Mouse (Mus musculus) gastrocnemius, adult 2 months (tissue): ENCODE data around the gene Rap1b. TPM values are rescaled to one million over a fixed set of nuclear protein-coding genes. Genes with fewer than 3 reads are reported as not detected.

Experiments used
- DNase-seq: peaks from one replicate; pipeline ENCODE4 v3.0.0; 2022
- H3K27ac ChIP-seq: fragments of 200-600 bp; 2 replicates; pipeline ENCODE4 v1.8.1; 2022; ENCODE audit warnings: mild to moderate bottlenecking
- H3K4me3 ChIP-seq: fragments of 200-600 bp; 2 replicates; pipeline ENCODE4 v1.8.1; 2022; ENCODE audit warnings: mild to moderate bottlenecking, moderate library complexity
- CTCF ChIP-seq: fragments of 200-600 bp; IDR thresholded peaks from 2 replicates; pipeline ENCODE4 v1.8.1; 2022; ENCODE audit warnings: antibody characterized with exemption, mild to moderate bottlenecking, moderate library complexity
- intact Hi-C: fragments of 180-260 bp; cut with DNase I; formaldehyde crosslinking; loops from one replicate; pipeline ENCODE4 v1.15.1; 2025
- total RNA-seq, 2 experiments: library from RNA; stranded (reverse); gene quantifications; 2 replicates each; pipeline ENCODE4 v1.2.3; 2021

Rap1b gene
- total RNA-seq, 2 experiments from 2014 or later, result 18.6 to 26.4 TPM

DNA sequence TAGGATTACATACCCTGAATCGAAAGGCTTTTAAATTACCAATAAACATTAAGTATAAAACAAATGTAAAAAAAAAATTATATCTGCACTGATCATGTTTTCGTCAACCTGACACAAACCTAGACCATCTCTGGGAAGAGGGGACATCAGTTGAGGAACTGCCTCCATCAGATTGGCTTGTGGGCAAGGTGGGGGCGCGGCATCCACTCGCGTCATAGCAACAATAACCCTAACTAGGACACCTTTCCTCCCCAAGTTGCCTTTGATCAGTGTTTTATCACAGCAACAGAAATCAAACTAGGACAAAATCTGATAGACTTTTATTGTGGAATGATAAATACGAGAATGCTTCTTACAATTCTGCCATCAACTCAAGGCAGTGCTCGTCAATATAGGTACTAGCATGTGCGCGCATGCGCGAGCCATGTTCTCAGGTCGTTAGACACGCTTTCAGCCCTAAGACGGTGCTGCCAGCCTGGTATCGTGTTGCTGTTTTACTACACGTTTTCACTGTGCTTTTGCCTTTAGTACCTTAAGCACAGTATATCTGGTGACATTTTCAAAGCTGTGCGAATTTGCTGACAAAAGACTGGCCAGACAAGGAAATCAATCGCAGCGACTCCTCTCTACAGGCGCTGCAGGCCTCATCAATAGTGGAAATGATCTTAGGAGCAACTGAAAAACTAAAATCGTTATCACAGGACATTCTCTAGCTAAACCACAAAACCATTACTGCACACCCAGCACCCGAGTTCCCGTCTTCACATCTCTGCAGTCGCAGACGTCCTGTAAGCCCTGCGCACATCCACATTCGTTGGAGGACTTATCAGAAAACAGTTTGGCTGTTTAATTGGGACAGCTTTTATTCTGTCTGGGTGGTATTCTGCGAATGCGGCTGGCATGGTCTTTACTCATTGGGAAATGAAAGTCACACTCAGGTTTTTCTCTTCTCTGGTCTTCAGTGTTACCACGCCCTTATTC, 41.7 kb downstream of the Rap1b start:
- H3K27ac ChIP-seq, result no peak overlapping the region
- H3K4me3 ChIP-seq, result no peak overlapping the region
- TF ChIP-seq CTCF, result no peak
- DNase-seq, result no peak
- intact Hi-C loops, result no loop called here

DNA sequence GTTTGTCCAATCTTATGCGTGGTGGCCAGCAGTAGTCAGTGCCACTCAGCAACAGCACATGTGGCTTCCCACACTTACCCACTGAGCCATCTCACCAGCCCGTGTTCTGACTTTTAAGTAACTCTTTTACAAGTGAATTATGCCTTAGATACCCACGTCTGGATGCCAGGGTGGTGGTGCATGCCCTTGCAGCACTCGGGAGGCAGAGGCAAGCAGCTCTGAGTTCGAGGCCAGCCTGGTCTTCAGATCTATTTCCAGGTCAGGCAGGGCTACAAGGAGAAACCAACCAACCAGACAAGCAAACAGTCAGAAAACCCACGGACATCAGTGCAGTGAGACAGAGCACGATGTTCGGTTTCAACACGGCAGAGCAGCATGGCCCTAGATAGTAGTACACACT, 43.9 kb downstream of the Rap1b start:
- TF ChIP-seq CTCF, result no peak
- no peak for DNase-seq
- no peak overlapping the region for H3K4me3 ChIP-seq
- no peak overlapping the region for H3K27ac ChIP-seq
- intact Hi-C loops, result no loop called here

DNA sequence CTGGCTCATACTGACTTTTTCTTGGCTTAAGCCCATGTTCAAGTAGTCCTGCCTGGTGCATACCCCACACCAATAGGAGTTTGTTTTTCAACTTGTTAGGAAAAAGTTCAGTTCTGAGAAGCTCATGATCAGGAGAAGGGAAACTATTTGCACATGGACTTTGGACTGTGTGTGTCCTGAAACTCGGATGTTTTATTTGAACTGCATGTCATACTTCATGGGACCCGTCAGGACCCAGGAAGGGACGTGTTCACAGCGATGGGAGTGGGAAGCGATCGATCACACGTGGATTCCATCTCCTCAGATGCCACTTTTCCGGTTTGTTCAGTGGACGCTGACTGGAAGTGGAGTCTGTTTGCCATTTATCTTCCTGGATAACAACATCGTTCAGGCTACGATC, 46.0 kb downstream of the Rap1b start:
- intact Hi-C loops, result loop anchor here (10.0 kb wide), 1 partner anchor 315 kb away; no protein-coding TSS in a partner anchor
- Histone ChIP-seq H3K4me3 (no peak overlapping the region), H3K27ac (no peak overlapping the region)
- DNase-seq, result no peak
- no peak for TF ChIP-seq CTCF

DNA sequence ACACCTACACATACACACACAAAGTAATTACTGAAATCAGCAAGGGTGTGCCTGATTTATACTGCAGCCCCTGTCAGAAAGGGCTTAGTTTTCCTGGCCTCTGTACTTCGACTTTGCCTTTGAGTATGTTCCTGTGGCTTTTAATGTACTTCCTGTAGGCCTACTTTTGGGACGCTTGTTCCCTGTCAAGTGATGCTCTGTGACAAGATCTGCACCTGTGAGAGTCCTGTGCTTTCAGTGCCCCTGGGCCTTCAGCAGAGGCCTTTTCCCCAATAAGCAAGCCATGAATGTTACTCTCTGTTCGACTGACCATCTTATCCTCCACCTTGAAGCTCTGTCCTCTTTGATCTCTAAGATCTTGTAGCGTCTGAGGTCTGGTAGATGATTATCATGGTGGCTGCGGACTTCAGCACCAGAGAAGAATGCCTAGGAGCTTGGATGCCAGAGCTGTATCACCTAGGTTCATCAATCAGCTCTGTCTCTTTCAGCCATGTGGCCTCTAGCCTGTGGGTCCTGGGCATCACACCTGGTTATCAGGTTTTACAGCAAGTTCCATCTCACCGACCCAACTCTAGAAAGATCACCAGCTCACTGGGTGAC, 47.3 kb downstream of the Rap1b start:
- TF ChIP-seq CTCF, result no peak
- intact Hi-C loops, result loop anchor here (10.0 kb wide), 1 partner anchor 316 kb away; no protein-coding TSS in a partner anchor
- no peak for DNase-seq
- Histone ChIP-seq H3K4me3 (no peak overlapping the region), H3K27ac (no peak overlapping the region)

DNA sequence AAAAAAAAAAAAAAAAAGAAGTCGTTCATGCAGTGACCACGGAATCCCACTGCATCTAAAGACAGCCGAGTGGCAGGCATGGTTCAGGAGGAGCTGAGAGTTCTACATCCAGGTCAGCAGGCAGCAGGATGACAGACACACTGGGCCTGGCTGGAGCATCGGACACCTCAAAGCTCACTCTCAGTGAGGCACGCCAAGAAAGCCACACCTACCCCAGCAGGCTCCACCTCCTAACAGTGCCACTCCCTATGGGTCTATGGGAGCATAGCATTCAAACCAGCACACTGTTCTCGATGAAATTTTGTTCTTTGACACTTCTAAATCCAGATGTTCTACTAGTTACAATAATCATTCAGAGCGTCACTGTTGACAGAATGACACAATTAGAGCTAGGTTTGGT, 48.2 kb downstream of the Rap1b start:
- no peak for DNase-seq
- no peak for TF ChIP-seq CTCF
- Histone ChIP-seq H3K27ac (no peak overlapping the region), H3K4me3 (no peak overlapping the region)
- intact Hi-C loops, result loop anchor here (10.0 kb wide), 1 partner anchor 317 kb away; no protein-coding TSS in a partner anchor

DNA sequence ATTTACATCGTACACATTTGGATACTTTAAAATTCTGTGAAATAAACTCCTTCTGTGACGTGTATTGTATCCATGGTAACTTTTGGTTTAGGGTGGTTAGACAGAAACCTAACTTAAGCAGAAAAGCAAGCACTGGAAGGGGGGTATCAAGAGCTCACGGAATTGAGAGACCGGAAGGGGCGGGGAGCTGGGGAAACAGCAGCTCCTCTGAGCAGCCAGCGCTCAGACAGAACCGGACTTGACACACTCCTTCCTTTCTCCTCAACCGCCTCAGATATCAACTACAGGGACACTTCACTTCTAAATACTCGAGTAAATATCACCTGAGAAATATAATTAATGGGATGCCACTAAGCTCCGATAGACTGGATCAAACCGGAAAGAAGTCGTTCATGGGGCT, 48.7 kb downstream of the Rap1b start:
- intact Hi-C loops, result loop anchor here (10.0 kb wide), 1 partner anchor 318 kb away; no protein-coding TSS in a partner anchor
- DNase-seq, result no peak
- Histone ChIP-seq H3K4me3 (no peak overlapping the region), H3K27ac (no peak overlapping the region)
- no peak for TF ChIP-seq CTCF

DNA sequence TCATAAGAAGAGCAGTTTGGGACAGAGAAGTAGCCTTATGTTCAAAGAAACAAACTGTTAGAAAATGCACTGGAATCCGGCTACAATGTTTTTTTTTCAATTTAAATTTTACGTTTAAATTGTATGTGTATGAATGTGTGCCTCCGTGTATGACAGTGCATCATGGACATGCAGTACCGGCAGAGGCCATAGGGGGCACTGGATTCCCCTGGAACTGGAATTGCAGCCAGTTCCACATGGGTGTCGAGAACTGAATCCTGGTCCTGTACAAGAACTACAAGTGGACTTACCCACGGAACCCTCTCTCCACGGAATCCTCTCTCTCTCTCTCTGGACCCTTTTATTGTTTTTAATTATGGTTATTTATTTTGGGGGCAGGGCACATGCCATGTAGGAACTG, 49.7 kb downstream of the Rap1b start:
- intact Hi-C loops, result loop anchor here (10.0 kb wide), 1 partner anchor 319 kb away; no protein-coding TSS in a partner anchor
- H3K4me3 ChIP-seq, result no peak overlapping the region
- peak; percentile 54 for TF ChIP-seq CTCF
- DNase-seq, result no peak
- no peak overlapping the region for H3K27ac ChIP-seq

DNA sequence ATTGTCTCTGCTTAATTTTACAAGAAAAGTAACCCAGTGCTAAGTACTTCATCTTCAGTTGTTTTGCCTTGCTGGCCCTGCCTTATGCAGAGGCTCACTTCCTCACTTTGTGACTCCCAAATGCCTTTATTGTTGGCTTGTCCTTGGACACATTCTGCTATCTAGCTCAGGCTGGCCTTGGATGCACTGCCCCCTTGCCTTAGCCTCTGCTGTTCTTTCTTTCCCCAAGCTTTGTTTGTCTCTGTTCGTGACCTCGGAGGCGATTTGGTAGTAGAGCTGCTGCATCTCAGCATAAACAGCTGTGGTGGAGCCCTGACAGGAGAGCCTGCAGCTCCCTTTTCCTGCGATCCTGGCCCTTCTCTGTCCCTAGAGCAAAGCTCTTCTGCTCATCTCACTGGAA, 50.6 kb downstream of the Rap1b start:
- no peak overlapping the region for H3K4me3 ChIP-seq
- H3K27ac ChIP-seq, result no peak overlapping the region
- no peak for TF ChIP-seq CTCF
- intact Hi-C loops, result loop anchor here (10.0 kb wide), 1 partner anchor 320 kb away; no protein-coding TSS in a partner anchor
- no peak for DNase-seq

DNA sequence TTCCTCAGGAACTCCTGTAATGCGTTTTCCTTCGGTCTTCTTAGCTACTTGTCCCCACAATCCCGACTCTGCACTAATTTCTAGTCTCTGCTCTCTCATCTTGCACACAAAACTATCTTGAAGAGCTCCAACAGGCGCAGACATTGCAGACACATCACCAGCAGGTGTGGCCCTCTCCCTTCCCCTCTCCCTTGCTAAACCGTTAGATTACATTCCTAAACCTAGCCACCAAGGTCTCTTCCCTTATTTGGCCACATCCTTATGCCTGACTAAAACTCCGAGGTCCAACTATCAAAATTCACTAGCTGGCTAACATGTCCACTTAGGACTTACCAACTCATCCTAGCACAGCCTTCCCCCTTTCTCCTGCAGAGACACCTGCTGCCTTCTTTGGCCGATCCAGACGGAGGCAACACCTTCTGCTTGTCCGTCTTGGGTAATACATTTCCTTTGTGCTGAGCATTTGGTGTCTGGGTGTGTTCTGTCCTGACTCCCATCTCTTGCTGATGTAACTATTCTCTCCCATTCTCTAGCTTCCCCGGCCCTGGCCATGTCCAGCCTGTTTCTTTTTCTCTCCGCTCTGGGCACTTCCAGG, 52.3 kb downstream of the Rap1b start:
- intact Hi-C loops, result loop anchor here (2.0 to 10.0 kb wide), 3 partner anchors 46 to 321 kb away; partner anchors contain the start of gene Slc35e3
- H3K4me3 ChIP-seq, result peak overlapping the region; percentile 99
- H3K27ac ChIP-seq, result peak overlapping the region; percentile 87
- DNase-seq, result no peak
- TF ChIP-seq CTCF, result no peak

DNA sequence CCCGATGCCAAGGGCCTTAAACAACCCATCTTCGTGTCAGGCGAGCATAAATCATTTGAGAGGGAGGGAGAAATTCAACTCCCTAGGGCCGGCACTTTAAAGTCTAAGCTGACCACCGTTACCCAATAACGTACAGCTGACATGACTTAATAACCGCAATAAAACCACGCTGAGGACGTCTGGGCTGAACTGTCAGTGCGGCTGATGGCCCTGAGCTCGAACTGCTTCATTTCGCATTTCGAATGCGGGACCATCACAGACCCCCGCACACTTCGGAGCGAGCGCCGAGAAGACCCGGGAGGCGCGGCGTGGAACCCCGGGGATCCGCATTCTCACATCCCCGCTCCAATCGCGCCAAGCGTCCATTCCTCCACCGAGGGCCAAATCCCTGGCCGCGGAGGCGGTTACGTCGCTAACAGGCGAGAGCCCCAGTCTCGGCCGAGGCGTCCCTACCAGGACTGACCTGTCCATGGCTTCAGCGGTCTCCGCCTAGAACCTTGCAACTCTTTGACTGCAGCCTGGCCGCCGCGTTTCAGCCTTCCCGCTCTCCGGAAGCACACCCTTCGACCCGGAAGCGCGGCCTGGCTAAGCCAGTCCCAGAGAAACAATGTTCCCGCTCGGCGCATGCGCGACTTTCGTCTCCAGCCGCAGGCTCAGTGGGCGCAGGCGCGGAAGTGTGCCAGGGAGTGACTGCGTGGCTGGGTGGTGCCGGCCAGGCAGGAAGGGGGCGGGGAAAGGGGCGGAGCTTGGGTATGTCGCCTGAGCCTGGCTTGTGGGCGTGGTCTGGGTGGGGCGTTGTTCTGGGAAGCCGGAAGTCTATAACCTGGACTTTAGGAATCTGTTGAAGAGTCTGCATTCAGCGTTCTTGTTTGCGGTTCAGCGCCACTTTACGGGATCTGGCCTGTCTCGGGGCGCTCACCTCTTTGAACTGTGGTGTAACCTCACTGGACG, 53.4 kb downstream of the Rap1b start, which contains the start of gene Nup107:
Gene Nup107, minus strand, starts transcription at position 565 of the 951 bp plus-strand sequence.
- peak within 1 kb of the TSS; percentile 99 for H3K4me3 ChIP-seq
- TF ChIP-seq CTCF, result no peak
- intact Hi-C loops, result loop anchor here (2.0 to 10.0 kb wide), 3 partner anchors 45 to 322 kb away; partner anchors contain the start of gene Slc35e3
- peak; percentile 100 for DNase-seq
- H3K27ac ChIP-seq, result peak within 1 kb of the TSS; percentile 88

DNA sequence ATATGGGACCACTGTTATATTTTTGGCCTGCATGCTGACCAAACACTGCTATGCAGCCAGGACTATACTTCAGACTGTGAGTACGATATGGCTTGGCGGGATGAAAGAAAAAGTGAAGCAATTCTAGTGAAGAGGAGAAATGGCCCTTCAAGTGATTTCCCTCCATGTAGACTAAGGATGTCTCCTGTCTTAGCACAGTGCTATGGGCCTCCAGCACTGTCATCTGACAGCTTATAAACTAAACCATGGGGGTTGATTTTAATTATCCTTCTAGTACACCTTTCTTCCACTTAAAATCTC, 54.7 kb downstream of the Rap1b start:
- no peak for DNase-seq
- no peak for TF ChIP-seq CTCF
- intact Hi-C loops, result loop anchor here (5.0 to 10.0 kb wide), 2 partner anchors 44 to 324 kb away; partner anchors contain the start of gene Slc35e3
- H3K27ac ChIP-seq, result no peak overlapping the region
- H3K4me3 ChIP-seq, result no peak overlapping the region
